Mouse (Mus musculus) spleen, postnatal 4 days (tissue): ENCODE measurements around the gene Tnfrsf13b.

Experiments
- DNase-seq, 2 experiments: peaks; one replicate each; pipeline ENCODE4 v3.0.0; 2022; ENCODE audit warnings: low spot score in 2 of 2

The Tnfrsf13b gene

DNA sequence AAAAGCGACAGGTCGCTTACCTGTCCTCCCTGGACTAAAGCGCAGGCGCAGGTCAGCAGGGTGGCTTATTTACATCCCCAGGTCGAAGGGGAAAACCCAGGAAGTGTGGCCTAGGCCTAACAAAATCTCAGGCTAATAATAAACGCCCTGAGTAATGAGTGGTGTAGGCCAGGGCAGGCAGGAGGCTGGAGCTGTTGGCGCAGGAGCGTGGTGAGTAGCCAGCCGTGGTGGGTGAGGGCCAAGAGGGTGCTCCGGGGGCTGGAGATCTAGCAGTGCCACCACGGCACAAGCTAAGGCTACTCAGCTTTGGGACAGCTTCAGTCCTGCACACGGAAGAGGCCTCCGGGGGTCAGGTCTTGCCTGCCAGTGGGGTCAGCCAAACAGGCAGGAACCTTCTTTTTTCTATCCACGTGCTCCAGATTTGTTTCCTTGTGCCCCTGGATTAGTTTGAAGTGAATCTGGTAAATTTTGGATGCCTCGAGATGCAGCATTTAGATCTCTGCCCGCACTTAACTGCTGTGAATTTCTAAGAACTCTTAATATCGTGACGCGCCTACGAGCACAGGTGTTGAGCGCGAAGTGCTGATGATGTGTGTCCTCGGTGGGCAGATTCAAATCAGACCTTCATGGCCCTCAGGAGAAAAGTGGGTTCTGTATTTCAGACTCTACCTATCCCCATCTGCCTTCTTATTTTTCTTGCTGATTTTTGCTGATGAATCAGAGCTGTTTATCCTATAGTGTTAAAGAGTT lies at the start of gene Tnfrsf13b:
Tnfrsf13b (plus strand) TSS at position 150 of the 750 bp plus-strand sequence.
- DNase-seq = peak in 1 of 2 experiments; percentile 63

DNA sequence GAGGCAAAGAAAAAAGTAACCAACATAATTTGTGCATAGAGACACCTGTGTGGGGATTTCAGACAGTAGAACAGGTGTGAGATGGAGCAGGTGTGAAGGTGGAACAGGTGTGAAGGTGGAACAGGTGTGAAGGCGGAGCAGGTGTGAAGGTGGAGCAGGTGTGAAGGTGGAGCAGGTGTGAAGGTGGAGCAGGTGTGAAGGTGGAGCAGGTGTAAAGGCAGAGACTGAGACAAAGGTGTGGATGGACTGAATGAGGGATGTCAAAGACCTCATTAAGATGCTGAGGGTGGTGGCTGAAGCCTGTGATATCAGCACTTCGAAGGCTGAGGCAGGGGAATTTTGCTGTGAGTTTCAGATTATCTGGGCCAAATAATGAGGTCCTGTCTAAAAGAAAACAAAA lies 44.9 kb upstream of the Tnfrsf13b start:
- no peak for DNase-seq

DNA sequence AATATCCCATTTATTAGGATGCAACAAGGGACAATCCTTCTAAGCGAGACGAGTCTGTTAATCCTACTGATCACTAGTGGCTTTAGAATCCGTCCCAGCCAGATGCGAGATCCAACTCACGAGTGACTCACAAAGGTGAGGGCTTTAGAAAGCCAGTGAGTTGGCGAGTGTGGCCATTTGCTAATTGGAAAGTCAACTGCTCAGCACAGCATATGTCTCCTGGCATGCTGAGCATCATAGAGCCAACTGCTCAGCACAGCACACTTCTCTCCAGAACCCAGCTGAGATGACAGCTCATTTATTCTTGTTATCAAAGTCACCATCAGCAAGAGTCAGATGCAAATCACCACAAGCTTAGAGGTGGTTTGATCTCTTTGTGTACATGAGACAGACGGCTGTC lies 36.4 kb upstream of the Tnfrsf13b start:
- DNase-seq = no peak

- no peak for DNase-seq
Observed at GRCm38 (mm10) chr11:61091192-61091591, 35.4 kb upstream of the Tnfrsf13b start.

DNA sequence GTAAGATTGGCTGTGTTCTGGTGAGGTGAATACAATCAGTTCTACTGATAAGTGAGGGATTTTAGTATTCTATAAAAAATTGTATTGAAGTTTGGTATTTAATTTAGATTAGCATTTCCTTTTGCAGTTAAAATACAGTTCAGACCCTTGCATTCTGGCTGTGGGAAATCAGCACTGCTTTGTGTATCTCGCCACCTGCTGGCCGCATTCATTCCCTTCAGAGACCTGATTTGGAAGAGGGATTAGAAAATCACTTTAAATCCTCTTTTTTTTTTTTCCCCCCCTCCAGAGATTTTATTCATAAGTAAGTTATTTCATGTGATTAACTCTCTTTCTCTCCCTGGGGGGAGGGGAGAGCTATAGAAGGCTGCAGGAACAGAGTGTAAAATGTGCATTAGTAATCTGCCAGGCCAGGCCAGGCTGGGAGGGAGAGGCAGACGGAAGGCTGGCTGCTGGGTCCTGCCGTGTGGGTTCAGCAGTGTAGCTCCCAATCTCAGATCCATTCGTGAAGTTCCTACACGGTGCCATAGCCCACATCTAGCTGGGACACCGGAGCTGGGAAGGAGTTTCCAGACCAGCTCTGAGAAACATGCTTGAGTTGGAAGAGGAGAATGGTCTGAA lies 34.8 kb upstream of the Tnfrsf13b start:
- peak; percentile 43 to 71 for DNase-seq

DNA sequence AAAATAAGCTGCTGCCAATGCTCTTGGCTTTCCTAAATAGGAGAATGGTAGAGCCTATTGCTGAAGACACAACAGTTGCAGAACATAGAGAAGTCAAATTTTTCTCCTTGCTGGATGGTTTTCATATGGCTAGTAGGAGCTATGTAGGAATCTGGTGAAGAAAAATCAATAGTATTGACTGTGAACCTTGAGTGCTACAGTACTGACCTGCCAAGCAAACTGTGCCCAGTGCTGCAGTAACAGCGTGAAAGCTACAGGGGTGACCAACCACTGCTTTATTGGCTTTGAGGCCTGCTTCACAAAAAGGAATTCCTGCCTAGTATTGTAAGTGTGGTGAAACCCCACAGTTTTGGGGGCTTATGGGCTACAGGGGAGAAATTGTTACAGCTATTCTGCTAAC lies 28.5 kb upstream of the Tnfrsf13b start:
- no peak for DNase-seq

GRCm38 (mm10) chr11:61102397-61103339 lies 23.9 kb upstream of the Tnfrsf13b start:
- DNase-seq = no peak

DNA sequence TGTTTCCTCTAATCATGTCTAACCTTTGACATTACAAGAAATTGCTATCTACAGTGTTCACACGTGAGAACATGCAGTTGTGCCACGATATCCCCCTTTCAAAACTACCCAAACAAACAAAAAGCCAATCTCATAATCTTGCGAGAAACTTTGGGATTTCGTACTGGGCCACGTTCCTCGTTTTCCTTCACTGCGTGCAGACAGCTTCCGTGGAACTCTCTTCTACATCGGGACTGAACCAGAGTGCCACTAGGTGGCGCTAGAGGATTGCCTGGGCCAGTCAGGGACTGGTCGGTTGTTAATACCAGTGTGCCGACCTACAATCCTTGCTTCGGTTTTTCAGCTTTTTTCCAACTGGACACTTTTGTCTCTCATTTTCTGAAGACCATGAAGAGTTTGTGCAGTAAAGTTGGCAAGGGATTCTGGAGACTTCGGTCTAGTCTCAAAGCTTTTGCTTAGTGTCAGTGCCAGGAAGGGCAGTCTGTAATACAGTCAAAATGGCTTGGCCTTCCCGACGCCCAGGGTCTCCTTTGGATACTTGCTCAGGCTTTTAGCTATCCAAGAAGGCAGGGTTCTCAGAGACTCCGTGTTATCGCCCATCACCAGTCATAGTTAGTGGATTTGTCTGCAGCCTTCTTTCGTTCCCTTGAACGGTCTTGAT lies 22.2 kb upstream of the Tnfrsf13b start:
- DNase-seq = peak; percentile 80 to 94

DNA sequence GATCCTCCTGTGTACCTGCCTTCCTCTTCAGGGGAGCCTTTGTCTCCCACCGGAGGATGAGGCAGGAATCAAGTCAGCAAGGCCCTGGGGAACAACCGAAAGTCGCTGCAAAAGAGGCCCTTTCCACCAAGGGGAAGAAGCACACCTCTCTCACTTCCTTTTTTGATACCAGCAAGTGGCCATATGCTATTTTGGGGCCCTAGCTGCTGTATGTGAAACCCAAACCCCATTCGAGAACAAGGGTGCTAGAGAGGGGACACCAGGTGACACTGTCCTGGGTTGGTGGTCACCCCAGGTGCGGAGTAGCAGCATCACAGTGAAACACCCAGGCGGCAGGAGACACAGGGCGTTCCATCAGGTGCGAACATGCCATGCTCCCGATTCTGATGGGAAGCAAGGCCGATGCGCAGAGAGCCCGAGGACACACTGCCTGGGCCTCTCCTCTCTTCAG lies 17.6 kb upstream of the Tnfrsf13b start:
- peak; percentile 47 to 72 for DNase-seq

- DNase-seq = no peak
Observed at GRCm38 (mm10) chr11:61109707-61110106, 16.8 kb upstream of the Tnfrsf13b start.

GRCm38 (mm10) chr11:61110113-61110512 lies 16.4 kb upstream of the Tnfrsf13b start:
- peak in 1 of 2 experiments; percentile 59 for DNase-seq

- peak in 1 of 2 experiments; percentile 61 for DNase-seq
Observed at GRCm38 (mm10) chr11:61110928-61111327, 15.6 kb upstream of the Tnfrsf13b start.

DNA sequence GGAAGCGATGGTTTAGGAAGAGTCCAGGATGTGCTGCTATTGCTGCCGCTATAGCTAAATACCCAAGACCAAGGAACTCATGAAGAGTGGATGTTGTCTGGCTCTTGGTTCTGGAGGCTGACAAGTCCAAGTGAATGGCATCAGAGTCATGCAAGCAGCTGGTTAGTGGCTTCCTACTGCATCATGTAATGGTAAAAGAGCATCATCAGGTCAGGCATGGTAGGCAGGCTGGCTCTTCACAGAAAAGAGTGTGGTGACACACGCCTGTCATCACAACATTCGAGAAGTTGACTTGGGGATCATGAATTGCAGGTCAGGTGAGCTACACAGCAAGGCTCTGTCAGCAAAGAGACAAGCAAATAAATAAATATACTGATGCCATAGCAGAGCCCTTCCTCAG lies 15.1 kb upstream of the Tnfrsf13b start:
- no peak for DNase-seq

- DNase-seq = peak; percentile 36 to 69
Observed at GRCm38 (mm10) chr11:61112323-61112995, 14.1 kb upstream of the Tnfrsf13b start.

DNA sequence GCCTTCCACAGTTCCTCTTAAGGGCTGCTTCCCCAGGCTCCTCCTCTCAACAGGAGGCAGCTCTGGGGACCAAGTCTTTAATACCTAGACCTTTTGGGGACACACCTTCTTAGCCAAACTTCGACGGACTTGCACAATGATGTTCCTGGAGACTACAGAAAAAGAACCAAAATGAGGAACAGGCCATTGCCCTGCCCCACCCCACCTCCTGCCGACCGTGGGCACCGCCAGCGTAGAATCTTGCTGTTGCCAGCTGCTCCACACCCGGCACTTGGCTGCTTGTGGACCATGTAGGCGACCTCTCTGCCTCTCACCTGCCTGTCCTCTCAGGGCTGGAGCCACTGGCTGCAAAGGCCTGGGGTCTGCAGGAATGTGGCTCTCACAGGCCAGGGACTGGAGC lies 10.3 kb upstream of the Tnfrsf13b start:
- DNase-seq = peak; percentile 60 to 80

DNA sequence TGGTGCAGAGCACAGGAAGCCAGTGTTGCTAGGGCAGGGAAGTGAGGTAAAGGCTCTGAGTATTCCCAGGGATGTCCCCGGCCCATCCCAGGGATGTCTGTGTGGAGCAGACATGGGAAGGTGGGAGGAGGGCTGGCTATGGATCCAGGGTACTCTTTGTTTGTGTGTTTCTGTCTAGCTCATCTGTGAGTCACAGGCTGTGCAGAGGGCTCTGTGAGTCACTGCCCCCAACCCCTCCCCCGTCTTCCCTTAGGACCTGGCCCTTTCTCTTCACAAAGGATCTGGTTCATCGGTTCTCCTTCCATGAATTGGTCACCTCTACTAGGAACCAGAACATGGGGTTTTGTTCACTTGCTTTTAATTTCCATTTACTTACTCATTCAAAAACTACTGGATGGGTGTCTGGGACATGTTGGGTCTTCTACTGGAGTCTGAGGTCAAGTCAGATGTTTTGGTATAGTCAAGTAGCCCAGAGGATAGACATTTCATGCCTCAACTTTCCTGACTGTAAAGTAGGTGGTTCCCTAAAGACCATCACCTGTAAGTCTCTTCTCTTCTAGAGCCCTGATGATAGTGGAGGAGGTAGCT lies 6.5 kb upstream of the Tnfrsf13b start:
- DNase-seq = no peak

DNA sequence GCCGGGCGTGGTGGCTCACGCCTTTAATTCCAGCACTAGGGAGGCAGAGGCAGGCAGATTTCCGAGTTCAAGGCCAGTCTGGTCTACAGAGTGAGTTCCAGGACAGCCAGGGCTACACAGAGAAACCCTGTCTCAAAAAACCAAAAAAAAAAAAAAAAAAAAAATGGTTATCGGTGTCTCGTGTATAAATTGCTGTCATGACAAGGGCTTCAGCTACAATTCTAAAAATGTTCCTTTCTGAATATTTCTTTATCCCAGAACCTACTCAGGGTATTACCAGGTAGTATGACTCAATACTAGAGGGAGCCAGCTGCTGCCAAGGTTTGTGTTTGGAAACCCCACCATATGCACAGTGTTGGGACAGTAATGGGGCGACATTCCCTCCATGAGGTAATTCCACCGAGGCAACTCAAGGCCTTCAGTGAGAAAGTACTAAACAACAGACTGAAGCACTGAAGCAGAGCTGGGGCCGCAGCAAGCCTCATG lies 4.2 kb upstream of the Tnfrsf13b start:
- no peak for DNase-seq

GRCm38 (mm10) chr11:61122769-61123288 lies 3.7 kb upstream of the Tnfrsf13b start:
- peak; percentile 37 to 68 for DNase-seq

DNA sequence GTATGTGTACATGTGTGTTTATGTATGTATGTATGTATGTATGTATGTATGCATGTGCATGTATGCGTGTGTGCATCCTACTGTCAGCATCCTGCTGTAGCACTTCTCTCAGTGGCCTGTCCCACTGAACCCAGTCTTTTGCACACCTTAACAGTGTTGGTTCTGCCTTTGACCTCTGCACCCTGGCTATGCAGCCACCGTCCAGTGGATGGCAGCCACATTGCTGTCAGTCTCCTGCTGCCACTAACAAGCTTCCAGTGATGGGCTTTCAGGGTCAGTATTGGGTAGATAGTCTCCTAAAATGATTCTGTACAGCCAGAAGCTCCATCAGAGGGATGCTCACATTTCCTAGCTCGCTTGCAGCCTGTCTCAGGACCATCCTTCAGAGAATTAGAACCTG lies 2.7 kb upstream of the Tnfrsf13b start:
- no peak for DNase-seq

DNA sequence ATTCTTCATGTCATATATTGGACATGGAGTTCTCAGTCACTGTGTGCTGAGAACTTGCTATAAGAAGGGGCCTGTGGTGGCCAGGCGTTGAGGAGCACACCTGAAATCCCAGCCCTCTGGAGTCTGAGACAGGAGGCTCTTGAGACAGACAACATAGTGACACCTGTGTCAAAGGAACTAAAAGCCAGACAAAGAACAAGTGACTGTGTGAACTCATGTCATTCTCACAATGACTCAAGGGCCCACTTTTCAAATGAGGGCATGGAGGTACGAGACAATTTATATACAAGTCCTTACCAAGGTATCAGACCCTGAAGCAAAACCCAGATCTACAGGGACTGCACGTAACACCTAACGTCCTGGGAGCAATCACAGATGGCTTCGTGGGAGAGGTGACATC lies 585 bp upstream of the Tnfrsf13b start:
- DNase-seq = no peak
